Mouse (Mus musculus): Measurements from ENCODE around the gene Mkrn2os.
A peak's percentile ranks its signal among the peaks of the same experiment; 100 is the strongest.
"Not testable (repeated sequence)": the region's sequence is repeated elsewhere in the genome, so short reads cannot be mapped to it uniquely, and the experiment has no call there.

Gene Mkrn2os

GRCm38 (mm10) chr6:115592458-115592857 lies at the start of gene Mkrn2os:
Gene Mkrn2os (minus strand): TSS chr6:115592576.
- DNase-seq: no peak

- DNase-seq: not testable (repeated sequence)
Observed at GRCm38 (mm10) chr6:115638188-115638587, 45.8 kb upstream of the Mkrn2os start.

- no peak for DNase-seq
Observed at GRCm38 (mm10) chr6:115634015-115634414, 41.6 kb upstream of the Mkrn2os start.

- no peak for DNase-seq
Observed at GRCm38 (mm10) chr6:115631056-115631795, 38.9 kb upstream of the Mkrn2os start.

- no peak for DNase-seq
Observed at GRCm38 (mm10) chr6:115626121-115626520, 33.7 kb upstream of the Mkrn2os start.

- no peak for DNase-seq
Observed at GRCm38 (mm10) chr6:115620942-115621341, 28.6 kb upstream of the Mkrn2os start.

GRCm38 (mm10) chr6:115619818-115620217 lies 27.4 kb upstream of the Mkrn2os start:
- DNase-seq: no peak

- no peak for DNase-seq
Observed at GRCm38 (mm10) chr6:115615983-115616382, 23.6 kb upstream of the Mkrn2os start.

- no peak for DNase-seq
Observed at GRCm38 (mm10) chr6:115613793-115614192, 21.4 kb upstream of the Mkrn2os start.

- DNase-seq: no peak
Observed at GRCm38 (mm10) chr6:115610301-115610700, 17.9 kb upstream of the Mkrn2os start.

GRCm38 (mm10) chr6:115609121-115609520 lies 16.7 kb upstream of the Mkrn2os start:
- no peak for DNase-seq

GRCm38 (mm10) chr6:115607429-115607828 lies 15.1 kb upstream of the Mkrn2os start:
- DNase-seq: peak; percentile 50

- DNase-seq: no peak
Observed at GRCm38 (mm10) chr6:115606461-115606860, 14.1 kb upstream of the Mkrn2os start.

GRCm38 (mm10) chr6:115601715-115602523 lies 9.5 kb upstream of the Mkrn2os start, which contains the start of gene Mkrn2:
Gene Mkrn2 (plus strand): TSS chr6:115601902.
- peak; percentile 82 for DNase-seq

- DNase-seq: no peak
Observed at GRCm38 (mm10) chr6:115601322-115601714, 8.9 kb upstream of the Mkrn2os start.

- DNase-seq: no peak
Observed at GRCm38 (mm10) chr6:115595667-115596066, 3.3 kb upstream of the Mkrn2os start.

- DNase-seq: no peak
Observed at GRCm38 (mm10) chr6:115594463-115594862, 2.1 kb upstream of the Mkrn2os start.

- no peak for DNase-seq
Observed at GRCm38 (mm10) chr6:115593252-115593651, 876 bp upstream of the Mkrn2os start.

GRCm38 (mm10) chr6:115591692-115592359 lies 550 bp downstream of the Mkrn2os start:
- DNase-seq: no peak

GRCm38 (mm10) chr6:115586321-115586720 lies 6.1 kb downstream of the Mkrn2os start:
- DNase-seq: no peak

GRCm38 (mm10) chr6:115584176-115584575 lies 8.2 kb downstream of the Mkrn2os start:
- DNase-seq: no peak

GRCm38 (mm10) chr6:115583430-115584125 lies 8.8 kb downstream of the Mkrn2os start:
- no peak for DNase-seq

All from cerebellum, adult 9-10 months (tissue).